Mouse (Mus musculus): Measurements from ENCODE around the gene Olfr1281.
"Not testable (repeated sequence)": the region's sequence is repeated elsewhere in the genome, so short reads cannot be mapped to it uniquely, and the experiment has no call there.

Olfr1281 gene

GRCm38 (mm10) chr2:111326220-111326619 is at the start of gene Olfr1281:
TSS of gene Olfr1281 (plus strand) at chr2:111326520.
- DNase-seq (ENCODE audit: extremely low spot score, low read depth, low spot score), result no peak

GRCm38 (mm10) chr2:111289836-111290235 is 36.5 kb upstream of the Olfr1281 start, which contains the start of gene Olfr1278:
TSS of gene Olfr1278 (plus strand) at chr2:111290136.
- DNase-seq (ENCODE audit: extremely low spot score, low read depth, low spot score), result no peak

- no peak for DNase-seq (ENCODE audit: extremely low spot score, low read depth, low spot score)
These were observed 27.8 kb upstream of the Olfr1281 start for GRCm38 (mm10) chr2:111298541-111298940.

GRCm38 (mm10) chr2:111300374-111300773 is 25.9 kb upstream of the Olfr1281 start, which contains the start of gene Olfr1279:
TSS of gene Olfr1279 (plus strand) at chr2:111300635.
- no peak for DNase-seq (ENCODE audit: extremely low spot score, low read depth, low spot score)

- DNase-seq (ENCODE audit: extremely low spot score, low read depth, low spot score), result no peak
These were observed 12.6 kb upstream of the Olfr1281 start, which contains the start of gene Olfr1280 for GRCm38 (mm10) chr2:111313717-111314116. TSS of gene Olfr1280 (plus strand) at chr2:111314017.

- not testable (repeated sequence) for DNase-seq (ENCODE audit: extremely low spot score, low read depth, low spot score)
These were observed 7.4 kb downstream of the Olfr1281 start for GRCm38 (mm10) chr2:111333721-111334120.

GRCm38 (mm10) chr2:111335976-111336375 is 9.7 kb downstream of the Olfr1281 start, which contains the start of gene Olfr1282:
TSS of gene Olfr1282 (minus strand) at chr2:111336076.
- no peak for DNase-seq (ENCODE audit: extremely low spot score, low read depth, low spot score)

GRCm38 (mm10) chr2:111366490-111366889 is 40.2 kb downstream of the Olfr1281 start, which contains the start of gene Olfr1283:
TSS of gene Olfr1283 (plus strand) at chr2:111366790.
- DNase-seq (ENCODE audit: extremely low spot score, low read depth, low spot score), result no peak

- DNase-seq (ENCODE audit: extremely low spot score, low read depth, low spot score), result no peak
These were observed 48.9 kb downstream of the Olfr1281 start, which contains the start of gene Olfr1284 for GRCm38 (mm10) chr2:111375222-111375621. TSS of gene Olfr1284 (plus strand) at chr2:111375522.
